Mouse (Mus musculus): ENCODE results near the gene Ascc2. TPM values are rescaled to one million over a fixed set of nuclear protein-coding genes. Genes with fewer than 3 reads are reported as not detected.

Ascc2 gene
- polyA plus RNA-seq, 1 experiment from 2014 or later, result 36.5 TPM

GRCm38 (mm10) chr11:4712822-4713221, 75.3 kb downstream of the Ascc2 start:
- no peak for ATAC-seq (replicated peaks; ENCODE audit: low FRiP score)
- H3K9me3 ChIP-seq (replicated peaks), result no peaks in the 10 kb centered on the region
- no peaks in the 10 kb centered on the region for H3K36me3 ChIP-seq

GRCm38 (mm10) chr11:4714727-4715126, 77.2 kb downstream of the Ascc2 start:
- H3K27ac ChIP-seq, result no peak overlapping the region
- peaks cover 5% of the 10 kb centered on the region; the same call in 1 of the 2 replicates for H3K4me1 ChIP-seq
- WGBS, result 83% methylated on average over 4 of the region's 4 CpGs
- no peaks in the 10 kb centered on the region for H3K36me3 ChIP-seq
- H3K27me3 ChIP-seq, result no peaks in the 10 kb centered on the region
- no peak overlapping the region for H3K4me2 ChIP-seq
- no peaks in the 10 kb centered on the region for H3K9me3 ChIP-seq (replicated peaks)
- ATAC-seq (replicated peaks; ENCODE audit: low FRiP score), result no peak
- no peak overlapping the region for H3K9ac ChIP-seq
- H3K4me3 ChIP-seq (replicated peaks), result no peak overlapping the region

More at GRCm38 (mm10) chr11:4712822-4713221, 75.3 kb downstream of the Ascc2 start:
- Histone ChIP-seq H3K4me1 (no peaks in the 10 kb centered on the region), H3K9ac (no peak overlapping the region), H3K4me3 (replicated peaks) (no peak overlapping the region), H3K4me2 (no peak overlapping the region), H3K27me3 (no peaks in the 10 kb centered on the region), H3K27ac (no peak overlapping the region)

- no peak for ATAC-seq (replicated peaks; ENCODE audit: low FRiP score)
- peaks cover 6% of the 10 kb centered on the region; the same call in 1 of the 2 replicates for H3K4me1 ChIP-seq
- H3K4me2 ChIP-seq, result no peak overlapping the region
- WGBS, result 72% methylated on average over 4 of the region's 4 CpGs
- H3K36me3 ChIP-seq, result no peaks in the 10 kb centered on the region
- H3K4me3 ChIP-seq (replicated peaks), result no peak overlapping the region
- H3K27ac ChIP-seq, result no peak overlapping the region
- no peaks in the 10 kb centered on the region for H3K27me3 ChIP-seq
- no peak overlapping the region for H3K9ac ChIP-seq
- no peaks in the 10 kb centered on the region for H3K9me3 ChIP-seq (replicated peaks)
Observed at GRCm38 (mm10) chr11:4715596-4715995, 78.0 kb downstream of the Ascc2 start.

- Histone ChIP-seq H3K27ac (no peak overlapping the region), H3K36me3 (no peaks in the 10 kb centered on the region), H3K4me2 (no peak overlapping the region), H3K4me3 (replicated peaks) (no peak overlapping the region), H3K9ac (no peak overlapping the region), H3K9me3 (replicated peaks) (no peaks in the 10 kb centered on the region), H3K27me3 (no peaks in the 10 kb centered on the region), H3K4me1 (peaks cover 12% of the 10 kb centered on the region; the same call in 1 of the 2 replicates)
- 89% methylated on average over 5 of the region's 5 CpGs for WGBS
- no peak for ATAC-seq (replicated peaks; ENCODE audit: low FRiP score)
Observed at GRCm38 (mm10) chr11:4716530-4717236, 79.1 kb downstream of the Ascc2 start.

GRCm38 (mm10) chr11:4718548-4718947, 81.0 kb downstream of the Ascc2 start:
- H3K4me1 ChIP-seq, result peaks cover 16% of the 10 kb centered on the region; the same call in 1 of the 2 replicates
- H3K4me3 ChIP-seq (replicated peaks), result no peak overlapping the region
- no peaks in the 10 kb centered on the region for H3K9me3 ChIP-seq (replicated peaks)
- H3K36me3 ChIP-seq, result peaks cover 14% of the 10 kb centered on the region; the same call in 1 of the 2 replicates
- WGBS, result 81% methylated on average over 5 of the region's 5 CpGs
- H3K4me2 ChIP-seq, result no peak overlapping the region
- H3K9ac ChIP-seq, result no peak overlapping the region
- H3K27me3 ChIP-seq, result no peaks in the 10 kb centered on the region
- no peak for ATAC-seq (replicated peaks; ENCODE audit: low FRiP score)
- no peak overlapping the region for H3K27ac ChIP-seq

GRCm38 (mm10) chr11:4719961-4720360, 82.4 kb downstream of the Ascc2 start:
- no peaks in the 10 kb centered on the region for H3K27me3 ChIP-seq
- H3K36me3 ChIP-seq, result peaks cover 27% of the 10 kb centered on the region; the same call in 1 of the 2 replicates
- H3K4me1 ChIP-seq, result peaks cover 16% of the 10 kb centered on the region; the same call in 1 of the 2 replicates
- no peak overlapping the region for H3K4me3 ChIP-seq (replicated peaks)
- H3K9ac ChIP-seq, result no peak overlapping the region
- H3K9me3 ChIP-seq (replicated peaks), result no peaks in the 10 kb centered on the region
- H3K27ac ChIP-seq, result no peak overlapping the region
- no peak for ATAC-seq (replicated peaks; ENCODE audit: low FRiP score)
- 82% methylated on average over 9 of the region's 9 CpGs for WGBS
- no peak overlapping the region for H3K4me2 ChIP-seq

GRCm38 (mm10) chr11:4720393-4720792, 82.8 kb downstream of the Ascc2 start:
- 54% methylated on average over 11 of the region's 11 CpGs for WGBS

GRCm38 (mm10) chr11:4720900-4721580, 83.5 kb downstream of the Ascc2 start:
- Histone ChIP-seq H3K4me3 (replicated peaks) (no peak overlapping the region), H3K36me3 (peaks cover 35% of the 10 kb centered on the region; the same call in 1 of the 2 replicates), H3K27ac (no peak overlapping the region), H3K4me1 (peaks cover 16% of the 10 kb centered on the region; the same call in 1 of the 2 replicates), H3K9ac (no peak overlapping the region), H3K27me3 (no peaks in the 10 kb centered on the region), H3K9me3 (replicated peaks) (no peaks in the 10 kb centered on the region), H3K4me2 (no peak overlapping the region)
- ATAC-seq (replicated peaks; ENCODE audit: low FRiP score), result no peak
- WGBS, result 38% methylated on average over 7 of the region's 7 CpGs

More at GRCm38 (mm10) chr11:4720393-4720792, 82.8 kb downstream of the Ascc2 start:
- H3K27ac ChIP-seq, result no peak overlapping the region
- H3K9ac ChIP-seq, result no peak overlapping the region
- no peaks in the 10 kb centered on the region for H3K9me3 ChIP-seq (replicated peaks)
- ATAC-seq (replicated peaks; ENCODE audit: low FRiP score), result no peak
- no peaks in the 10 kb centered on the region for H3K27me3 ChIP-seq
- peaks cover 16% of the 10 kb centered on the region; the same call in 1 of the 2 replicates for H3K4me1 ChIP-seq
- peaks cover 29% of the 10 kb centered on the region; the same call in 1 of the 2 replicates for H3K36me3 ChIP-seq
- H3K4me3 ChIP-seq (replicated peaks), result no peak overlapping the region
- no peak overlapping the region for H3K4me2 ChIP-seq

- no peak overlapping the region for H3K27ac ChIP-seq
- ATAC-seq (replicated peaks; ENCODE audit: low FRiP score), result no peak
- WGBS, result 60% methylated on average over 8 of the region's 8 CpGs
Observed at GRCm38 (mm10) chr11:4721728-4722127, 84.2 kb downstream of the Ascc2 start.

GRCm38 (mm10) chr11:4729603-4730002, 92.1 kb downstream of the Ascc2 start:
- H3K9me3 ChIP-seq (replicated peaks), result no peaks in the 10 kb centered on the region
- H3K27me3 ChIP-seq, result no peaks in the 10 kb centered on the region
- no peak overlapping the region for H3K4me2 ChIP-seq
- no peaks in the 10 kb centered on the region for H3K4me1 ChIP-seq
- no peak for ATAC-seq (replicated peaks; ENCODE audit: low FRiP score)
- H3K36me3 ChIP-seq, result peaks cover 20% of the 10 kb centered on the region; the same call in 1 of the 2 replicates
- H3K9ac ChIP-seq, result no peak overlapping the region
- 0 out of 2 replicates have a peak overlapping the region, but pooled peaks have one; percentile 22 for H3K27ac ChIP-seq
- H3K4me3 ChIP-seq (replicated peaks), result no peak overlapping the region
- WGBS, result 44% methylated on average over 12 of the region's 12 CpGs

More at GRCm38 (mm10) chr11:4721728-4722127, 84.2 kb downstream of the Ascc2 start:
- Histone ChIP-seq H3K4me3 (replicated peaks) (no peak overlapping the region), H3K9ac (no peak overlapping the region), H3K27me3 (no peaks in the 10 kb centered on the region), H3K4me1 (peaks cover 16% of the 10 kb centered on the region; the same call in 1 of the 2 replicates), H3K36me3 (peaks cover 37% of the 10 kb centered on the region; the same call in 1 of the 2 replicates), H3K4me2 (no peak overlapping the region), H3K9me3 (replicated peaks) (no peaks in the 10 kb centered on the region)

GRCm38 (mm10) chr11:4730096-4730495, 92.5 kb downstream of the Ascc2 start:
- H3K9ac ChIP-seq, result no peak overlapping the region
- H3K36me3 ChIP-seq, result peaks cover 17% of the 10 kb centered on the region; the same call in 1 of the 2 replicates
- no peaks in the 10 kb centered on the region for H3K27me3 ChIP-seq
- H3K4me3 ChIP-seq (replicated peaks), result no peak overlapping the region
- no peaks in the 10 kb centered on the region for H3K4me1 ChIP-seq
- H3K9me3 ChIP-seq (replicated peaks), result no peaks in the 10 kb centered on the region
- no peak for ATAC-seq (replicated peaks; ENCODE audit: low FRiP score)
- 0 out of 2 replicates have a peak overlapping the region, but pooled peaks have one; percentile 22 for H3K27ac ChIP-seq
- 81% methylated on average over 6 of the region's 6 CpGs for WGBS
- no peak overlapping the region for H3K4me2 ChIP-seq

- Histone ChIP-seq H3K4me2 (no peak overlapping the region), H3K27ac (no peak overlapping the region), H3K4me3 (replicated peaks) (no peak overlapping the region), H3K9ac (no peak overlapping the region), H3K9me3 (replicated peaks) (no peaks in the 10 kb centered on the region), H3K36me3 (peaks cover 10% of the 10 kb centered on the region; the same call in 1 of the 2 replicates), H3K27me3 (no peaks in the 10 kb centered on the region), H3K4me1 (0 out of 2 replicates have a peak, but pooled peaks cover 5% of the 10 kb centered on the region)
- no peak for ATAC-seq (replicated peaks; ENCODE audit: low FRiP score)
- WGBS, result 84% methylated on average over 5 of the region's 5 CpGs
Observed at GRCm38 (mm10) chr11:4730913-4731312, 93.4 kb downstream of the Ascc2 start.

Measured in kidney, embryonic 15.5 days (tissue).